18 mouse cellular contexts compared by ENCODE assay signal in genomic region chr4:55542753-55543152, GRCm38 (mm10).
"Had no signal": no experiment of that assay in that cellular context is flagged by ENCODE, and none has a peak within 500 bp of the region (broad histone marks: within the 10 kb centered on the region; RNA-seq: fewer than 3 reads in every experiment).

No protein-coding gene starts in this region.

- H3K27me3 ChIP-seq: kidney, embryonic 15.5 days; neural tube, embryonic 12.5 days; neural tube, embryonic 15.5 days; stomach, embryonic 15.5 days had no signal

- H3K9ac ChIP-seq: kidney, embryonic 15.5 days; liver, embryonic 13.5 days; neural tube, embryonic 12.5 days; neural tube, embryonic 15.5 days; stomach, embryonic 15.5 days had no signal

- H3K4me3 ChIP-seq: kidney, embryonic 15.5 days; left cerebral cortex, adult 2 months; liver, embryonic 13.5 days; neural tube, embryonic 12.5 days; neural tube, embryonic 15.5 days; stomach, embryonic 15.5 days had no signal

- H3K36me3 ChIP-seq: kidney, embryonic 15.5 days; liver, embryonic 13.5 days; neural tube, embryonic 12.5 days; neural tube, embryonic 15.5 days; stomach, embryonic 15.5 days had no signal

- H3K27ac ChIP-seq: kidney, embryonic 15.5 days; left cerebral cortex, adult 2 months; liver, embryonic 13.5 days; neural tube, embryonic 12.5 days; neural tube, embryonic 15.5 days; stomach, embryonic 15.5 days had no signal

- DNase-seq: kidney, postnatal 10 days; kidney, postnatal 36 days; layer of hippocampus, postnatal 36 days; liver, embryonic 13.5 days; lung, adult 2 months; lung, postnatal 14 days; lung, postnatal 4 days; midbrain, embryonic 14.5 days; retina, postnatal 1 day; right cerebral cortex, postnatal 25 days; spleen, adult 18-20 months; thymus, postnatal 36 days had no signal

- H3K4me1 ChIP-seq: kidney, embryonic 15.5 days; liver, embryonic 13.5 days; neural tube, embryonic 12.5 days; neural tube, embryonic 15.5 days; stomach, embryonic 15.5 days had no signal

- H3K9me3 ChIP-seq: kidney, embryonic 15.5 days; liver, embryonic 13.5 days; neural tube, embryonic 12.5 days; neural tube, embryonic 15.5 days; stomach, embryonic 15.5 days had no signal

- H3K4me2 ChIP-seq: kidney, embryonic 15.5 days; liver, embryonic 13.5 days; midbrain, embryonic 11.5 days; neural tube, embryonic 12.5 days; neural tube, embryonic 15.5 days; stomach, embryonic 15.5 days had no signal
